Mouse (Mus musculus): ENCODE data around the gene Cdkal1.

Cdkal1 gene

GRCm38 (mm10) chr13:29405316-29405715 is 450.2 kb downstream of the Cdkal1 start:
- DNase-seq (ENCODE audit: low read depth, low spot score), result no peak

- no peak for DNase-seq (ENCODE audit: low read depth, low spot score)
These were observed 452.3 kb downstream of the Cdkal1 start for GRCm38 (mm10) chr13:29403217-29403616.

- DNase-seq (ENCODE audit: low read depth, low spot score), result no peak
These were observed 452.9 kb downstream of the Cdkal1 start for GRCm38 (mm10) chr13:29402526-29403040.

GRCm38 (mm10) chr13:29399908-29400307 is 455.6 kb downstream of the Cdkal1 start:
- DNase-seq (ENCODE audit: low read depth, low spot score), result no peak

- no peak for DNase-seq (ENCODE audit: low read depth, low spot score)
These were observed 457.0 kb downstream of the Cdkal1 start for GRCm38 (mm10) chr13:29398456-29398855.

GRCm38 (mm10) chr13:29395694-29396093 is 459.8 kb downstream of the Cdkal1 start:
- DNase-seq (ENCODE audit: low read depth, low spot score), result no peak

- DNase-seq (ENCODE audit: low read depth, low spot score), result peak; percentile 67
These were observed 465.4 kb downstream of the Cdkal1 start for GRCm38 (mm10) chr13:29390025-29390424.

- DNase-seq (ENCODE audit: low read depth, low spot score), result no peak
These were observed 466.6 kb downstream of the Cdkal1 start for GRCm38 (mm10) chr13:29388918-29389317.

GRCm38 (mm10) chr13:29377572-29377971 is 477.9 kb downstream of the Cdkal1 start:
- DNase-seq (ENCODE audit: low read depth, low spot score), result no peak

- no peak for DNase-seq (ENCODE audit: low read depth, low spot score)
These were observed 483.6 kb downstream of the Cdkal1 start for GRCm38 (mm10) chr13:29371916-29372315.

GRCm38 (mm10) chr13:29371466-29371771 is 484.1 kb downstream of the Cdkal1 start:
- no peak for DNase-seq (ENCODE audit: low read depth, low spot score)

- no peak for DNase-seq (ENCODE audit: low read depth, low spot score)
These were observed 484.6 kb downstream of the Cdkal1 start for GRCm38 (mm10) chr13:29370731-29371465.

GRCm38 (mm10) chr13:29368806-29369205 is 486.7 kb downstream of the Cdkal1 start:
- no peak for DNase-seq (ENCODE audit: low read depth, low spot score)

- no peak for DNase-seq (ENCODE audit: low read depth, low spot score)
These were observed 490.4 kb downstream of the Cdkal1 start for GRCm38 (mm10) chr13:29364901-29365625.

GRCm38 (mm10) chr13:29364009-29364408 is 491.5 kb downstream of the Cdkal1 start:
- no peak for DNase-seq (ENCODE audit: low read depth, low spot score)

GRCm38 (mm10) chr13:29361842-29362241 is 493.6 kb downstream of the Cdkal1 start:
- no peak for DNase-seq (ENCODE audit: low read depth, low spot score)

GRCm38 (mm10) chr13:29360899-29361298 is 494.6 kb downstream of the Cdkal1 start:
- no peak for DNase-seq (ENCODE audit: low read depth, low spot score)

GRCm38 (mm10) chr13:29359341-29359740 is 496.1 kb downstream of the Cdkal1 start:
- DNase-seq (ENCODE audit: low read depth, low spot score), result no peak

- no peak for DNase-seq (ENCODE audit: low read depth, low spot score)
These were observed 498.0 kb downstream of the Cdkal1 start for GRCm38 (mm10) chr13:29357483-29357882.

GRCm38 (mm10) chr13:29356158-29356485 is 499.4 kb downstream of the Cdkal1 start:
- no peak for DNase-seq (ENCODE audit: low read depth, low spot score)

GRCm38 (mm10) chr13:29355484-29356157 is 499.9 kb downstream of the Cdkal1 start:
- DNase-seq (ENCODE audit: low read depth, low spot score), result no peak

GRCm38 (mm10) chr13:29354943-29355342 is 500.5 kb downstream of the Cdkal1 start:
- DNase-seq (ENCODE audit: low read depth, low spot score), result no peak

Data from telencephalon, adult 2 months (tissue).